Mouse (Mus musculus) liver, embryonic 15.5 days (tissue): ENCODE measurements at regions not wholly inside any gene's neighbourhood (a gene's known extent, or its start where the extent isn't known, plus 50 kb on each side); places are given as distances from the start of the nearest gene placed in this dataset.

Experiments
- ATAC-seq: fragments of 200-750 bp; cut with Nextera tagmentation; 2 replicates; pipeline ENCODE4 v1.8.0; 2017; ENCODE audit warnings: moderate number of reproducible peaks, mild to moderate bottlenecking, moderate library complexity; ENCODE audit not compliant: insufficient read depth
- H3K27ac ChIP-seq: fragments of 300-500 bp; sonication (generic); replicated peaks from 2 replicates; pipeline ENCODE4 v1.5.1; 2015; ENCODE audit warnings: mild to moderate bottlenecking, inconsistent platforms
- H3K27me3 ChIP-seq: fragments of 300-500 bp; sonication (generic); 2 replicates; pipeline ENCODE4 v1.6.1; 2015; ENCODE audit warnings: mild to moderate bottlenecking, inconsistent platforms
- H3K36me3 ChIP-seq: fragments of 300-500 bp; sonication (generic); replicated peaks from 2 replicates; pipeline ENCODE4 v1.6.1; 2015; ENCODE audit warnings: moderate library complexity, mild to moderate bottlenecking, inconsistent platforms
- H3K4me1 ChIP-seq: fragments of 300-500 bp; sonication (generic); replicated peaks from 2 replicates; pipeline ENCODE4 v1.6.1; 2015; ENCODE audit warnings: inconsistent platforms
- H3K4me2 ChIP-seq: fragments of 300-500 bp; sonication (generic); 2 replicates; pipeline ENCODE4 v1.6.1; 2015; ENCODE audit warnings: moderate library complexity, mild to moderate bottlenecking, inconsistent platforms
- H3K4me3 ChIP-seq: fragments of 300-500 bp; sonication (generic); replicated peaks from 2 replicates; pipeline ENCODE4 v1.5.1; 2015; ENCODE audit warnings: mild to moderate bottlenecking, inconsistent platforms
- H3K9ac ChIP-seq: fragments of 300-500 bp; sonication (generic); 2 replicates; pipeline ENCODE4 v1.6.1; 2015; ENCODE audit warnings: moderate library complexity, mild to moderate bottlenecking, inconsistent platforms
- H3K9me3 ChIP-seq: fragments of 300-500 bp; sonication (generic); replicated peaks from 2 replicates; pipeline ENCODE4 v1.6.1; 2016; ENCODE audit warnings: inconsistent platforms
- WGBS: fragments of 180-500 bp; shearing (Covaris S2); methylation state at CpG from one replicate; pipeline ENCODE4 v1.1.7; 2015; ENCODE audit warnings: mixed read lengths; ENCODE audit not compliant: insufficient replicate concordance; 5-methylcytosine and 5-hydroxymethylcytosine counted together

- Histone ChIP-seq H3K4me3 (no peak overlapping the region), H3K27ac (no peak overlapping the region), H3K9me3 (no peaks in the 10 kb centered on the region), H3K27me3 (no peaks in the 10 kb centered on the region), H3K4me2 (no peak overlapping the region), H3K36me3 (no peaks in the 10 kb centered on the region), H3K4me1 (no peaks in the 10 kb centered on the region), H3K9ac (no peak overlapping the region)
- no peak for ATAC-seq
- WGBS: 55% methylated on average over 3 of the region's 3 CpGs
These were observed 305.9 kb upstream of the Pbx1 start for GRCm38 (mm10) chr1:168738005-168738404.

DNA sequence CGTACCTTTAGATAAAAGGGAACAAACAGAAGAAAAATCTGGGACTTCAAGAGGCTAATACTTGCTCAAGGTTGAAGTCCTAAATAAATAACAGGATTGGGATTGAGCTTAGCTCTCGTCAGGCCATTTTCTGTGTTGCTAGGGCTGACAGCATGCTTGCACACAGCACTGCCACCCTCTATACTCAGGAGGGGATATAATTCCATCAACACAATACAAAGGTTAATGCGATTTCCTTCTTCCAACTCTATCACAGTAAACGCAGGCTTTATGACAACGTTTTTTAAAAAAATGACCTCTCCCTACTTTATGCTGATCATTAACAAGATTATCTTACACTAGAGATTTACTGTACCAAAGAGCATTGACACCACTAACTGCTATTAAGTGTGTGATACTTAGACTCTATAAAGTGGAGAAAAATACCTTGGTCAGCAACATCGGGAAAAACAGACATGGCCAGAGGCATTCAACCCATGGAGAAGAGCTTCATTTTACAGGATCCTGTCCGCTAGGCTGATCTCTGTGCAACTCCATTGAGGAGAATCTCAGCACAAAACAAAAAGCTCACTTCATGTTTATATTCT, 305.3 kb upstream of the Pbx1 start:
- Histone ChIP-seq H3K4me1 (no peaks in the 10 kb centered on the region), H3K4me3 (no peak overlapping the region), H3K27me3 (no peaks in the 10 kb centered on the region), H3K4me2 (no peak overlapping the region), H3K9me3 (no peaks in the 10 kb centered on the region), H3K36me3 (no peaks in the 10 kb centered on the region), H3K27ac (no peak overlapping the region), H3K9ac (no peak overlapping the region)
- no peak for ATAC-seq
- 63% methylated on average over 7 of the region's 7 CpGs for WGBS

- H3K27ac ChIP-seq: no peak overlapping the region
- no peaks in the 10 kb centered on the region for H3K36me3 ChIP-seq
- H3K4me2 ChIP-seq: no peak overlapping the region
- WGBS: 65% methylated on average over 5 of the region's 5 CpGs
- H3K4me3 ChIP-seq: no peak overlapping the region
- no peaks in the 10 kb centered on the region for H3K4me1 ChIP-seq
- H3K27me3 ChIP-seq: no peaks in the 10 kb centered on the region
- H3K9me3 ChIP-seq: no peaks in the 10 kb centered on the region
- ATAC-seq: no peak
- no peak overlapping the region for H3K9ac ChIP-seq
These were observed 301.0 kb upstream of the Pbx1 start for GRCm38 (mm10) chr1:168733066-168733465.

GRCm38 (mm10) chr1:168709836-168710235, 277.8 kb upstream of the Pbx1 start:
- Histone ChIP-seq H3K9ac (no peak overlapping the region), H3K36me3 (no peaks in the 10 kb centered on the region), H3K4me3 (no peak overlapping the region), H3K27me3 (no peaks in the 10 kb centered on the region), H3K4me1 (no peaks in the 10 kb centered on the region), H3K9me3 (no peaks in the 10 kb centered on the region), H3K27ac (no peak overlapping the region), H3K4me2 (no peak overlapping the region)
- 44% methylated on average over 2 of the region's 2 CpGs for WGBS
- ATAC-seq: no peak

DNA sequence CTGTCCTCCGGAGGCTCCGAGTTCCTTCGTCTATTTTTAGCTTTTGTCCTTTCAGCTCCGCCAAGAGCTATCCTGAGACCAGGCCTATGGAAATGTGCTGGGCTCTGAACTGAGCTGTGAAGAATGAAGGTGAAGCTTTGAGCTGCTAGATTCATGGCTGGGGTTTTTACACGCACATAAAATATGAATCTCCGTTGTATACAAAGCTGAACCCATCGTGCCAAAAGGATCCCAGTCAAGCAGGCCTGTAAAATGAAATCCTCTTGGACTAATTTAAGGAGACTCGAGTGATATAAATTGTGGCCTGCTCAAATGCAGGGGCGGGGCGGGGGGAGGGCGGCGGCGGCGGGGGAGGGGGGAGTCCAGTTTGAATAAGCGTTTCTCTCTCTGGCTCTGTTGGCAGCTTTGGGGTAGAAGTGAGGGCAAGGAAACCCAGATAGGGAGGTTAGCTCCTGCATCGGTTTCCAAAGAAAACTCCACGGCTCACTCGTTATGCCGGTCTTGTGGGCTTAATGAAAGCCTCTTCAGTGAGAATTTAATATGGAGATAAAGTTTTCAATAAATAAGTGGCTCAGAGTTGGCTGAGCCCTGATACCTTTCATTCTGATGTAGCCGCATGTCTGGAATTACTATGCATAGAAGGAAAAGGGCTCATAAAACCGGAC, 277.1 kb upstream of the Pbx1 start:
- no peak for ATAC-seq
- WGBS: 46% methylated on average over 21 of the region's 21 CpGs
- Histone ChIP-seq H3K27me3 (no peaks in the 10 kb centered on the region), H3K36me3 (no peaks in the 10 kb centered on the region), H3K4me1 (no peaks in the 10 kb centered on the region), H3K4me3 (no peak overlapping the region), H3K27ac (no peak overlapping the region), H3K9me3 (no peaks in the 10 kb centered on the region), H3K9ac (no peak overlapping the region), H3K4me2 (0 out of 2 replicates have a peak overlapping the region, but pooled peaks have one; percentile 3)

DNA sequence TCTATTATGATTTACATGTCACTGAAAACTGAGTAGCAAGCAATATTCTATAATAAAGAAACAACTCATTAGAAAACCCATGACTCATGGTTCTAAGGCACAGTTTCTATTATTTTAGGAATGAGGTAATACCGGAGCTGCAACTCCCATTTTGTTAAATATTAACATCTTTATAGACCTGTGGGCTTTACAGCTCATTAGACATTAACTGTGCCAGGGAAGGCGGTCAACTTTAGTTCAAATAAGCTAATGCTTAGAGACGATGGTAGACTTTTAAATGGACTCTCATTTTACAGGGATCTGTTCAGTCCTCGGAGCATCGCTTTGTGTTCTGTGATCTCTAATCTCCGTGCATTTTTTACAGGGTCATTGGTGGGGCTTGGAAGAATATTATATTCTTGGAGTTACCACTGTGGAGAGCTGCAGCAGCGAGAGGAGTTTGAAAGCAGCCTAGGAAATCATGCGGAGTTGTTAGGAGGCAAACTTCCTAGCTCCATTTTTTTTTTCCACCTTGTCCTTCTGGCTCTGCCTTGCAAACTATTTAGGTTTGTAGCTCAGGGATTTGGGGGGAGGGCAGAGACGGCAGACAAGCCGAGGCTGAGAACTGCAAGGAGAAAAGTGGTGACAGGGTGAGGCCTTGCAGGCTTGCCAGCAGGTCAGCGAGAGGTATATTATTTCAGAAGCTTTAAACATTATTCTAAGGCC, 276.2 kb upstream of the Pbx1 start:
- ATAC-seq: no peak
- H3K27me3 ChIP-seq: no peaks in the 10 kb centered on the region
- WGBS: 49% methylated on average over 11 of the region's 11 CpGs
- H3K36me3 ChIP-seq: no peaks in the 10 kb centered on the region
- no peak overlapping the region for H3K4me3 ChIP-seq
- H3K9ac ChIP-seq: no peak overlapping the region
- no peaks in the 10 kb centered on the region for H3K4me1 ChIP-seq
- H3K4me2 ChIP-seq: peak overlapping the region; percentile 29
- H3K9me3 ChIP-seq: no peaks in the 10 kb centered on the region
- no peak overlapping the region for H3K27ac ChIP-seq

DNA sequence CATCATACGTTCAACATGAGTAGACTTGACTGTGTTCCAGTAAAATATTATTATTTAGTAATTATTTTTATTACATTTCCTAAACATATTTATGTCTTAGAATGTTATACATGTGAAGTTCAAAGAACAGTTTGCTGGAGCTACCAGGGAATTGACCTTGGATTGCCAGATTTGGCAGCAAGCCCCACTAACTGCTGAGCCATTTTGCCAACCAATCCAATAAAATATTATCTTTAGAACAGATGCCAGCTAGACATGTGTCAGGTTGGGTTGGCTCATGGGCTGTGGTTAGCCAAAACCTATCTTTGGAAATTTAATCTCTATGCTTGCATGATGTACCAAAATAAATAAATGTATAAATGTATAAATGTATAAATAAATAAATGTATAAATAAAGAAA, 265.3 kb upstream of the Pbx1 start:
- Histone ChIP-seq H3K9me3 (no peaks in the 10 kb centered on the region), H3K4me3 (no peak overlapping the region), H3K9ac (no peak overlapping the region), H3K27me3 (no peaks in the 10 kb centered on the region), H3K27ac (no peak overlapping the region), H3K4me2 (no peak overlapping the region), H3K36me3 (no peaks in the 10 kb centered on the region), H3K4me1 (no peaks in the 10 kb centered on the region)
- 46% methylated on average over 1 of the region's 1 CpGs for WGBS
- ATAC-seq: no peak

DNA sequence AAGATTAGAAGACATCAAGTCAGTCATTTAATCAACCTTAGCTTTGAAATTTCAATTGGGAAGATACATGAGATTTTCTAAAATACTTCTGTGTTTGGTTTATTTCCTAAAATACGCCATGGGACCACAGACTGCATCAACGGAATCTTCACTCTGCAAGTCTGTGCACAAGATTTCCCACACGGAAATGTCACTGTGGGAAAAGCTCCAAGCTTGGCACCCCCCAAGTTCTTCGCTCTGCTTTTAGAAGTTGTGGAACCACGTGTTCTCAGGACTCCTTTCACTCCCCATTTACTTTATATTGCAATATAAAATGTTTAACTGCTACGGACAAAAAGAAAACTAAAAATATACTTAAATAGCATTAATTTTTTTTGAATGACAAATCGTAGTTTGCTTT, 254.8 kb upstream of the Pbx1 start:
- Histone ChIP-seq H3K4me3 (no peak overlapping the region), H3K36me3 (no peaks in the 10 kb centered on the region)
- 57% methylated on average over 7 of the region's 7 CpGs for WGBS

GRCm38 (mm10) chr1:168685147-168685546, 253.1 kb upstream of the Pbx1 start:
- Histone ChIP-seq H3K4me2 (no peak overlapping the region), H3K27ac (no peak overlapping the region), H3K4me3 (no peak overlapping the region), H3K9me3 (no peaks in the 10 kb centered on the region), H3K36me3 (no peaks in the 10 kb centered on the region), H3K9ac (no peak overlapping the region), H3K4me1 (no peaks in the 10 kb centered on the region), H3K27me3 (no peaks in the 10 kb centered on the region)
- 44% methylated on average over 2 of the region's 2 CpGs for WGBS
- ATAC-seq: no peak

More for the DNA sequence above, 254.8 kb upstream of the Pbx1 start:
- H3K9ac ChIP-seq: no peak overlapping the region
- H3K27me3 ChIP-seq: no peaks in the 10 kb centered on the region
- no peak overlapping the region for H3K27ac ChIP-seq
- no peak for ATAC-seq
- no peak overlapping the region for H3K4me2 ChIP-seq
- no peaks in the 10 kb centered on the region for H3K4me1 ChIP-seq
- H3K9me3 ChIP-seq: no peaks in the 10 kb centered on the region

- WGBS: 65% methylated on average over 6 of the region's 6 CpGs
- no peak for ATAC-seq
These were observed 249.8 kb upstream of the Pbx1 start for GRCm38 (mm10) chr1:168681685-168682491.

GRCm38 (mm10) chr1:168680674-168681073, 248.6 kb upstream of the Pbx1 start:
- no peak for ATAC-seq
- H3K4me3 ChIP-seq: no peak overlapping the region

More at GRCm38 (mm10) chr1:168681685-168682491, 249.8 kb upstream of the Pbx1 start:
- no peak overlapping the region for H3K4me2 ChIP-seq
- no peak overlapping the region for H3K4me3 ChIP-seq
- no peaks in the 10 kb centered on the region for H3K9me3 ChIP-seq
- no peaks in the 10 kb centered on the region for H3K4me1 ChIP-seq
- H3K27ac ChIP-seq: no peak overlapping the region
- H3K9ac ChIP-seq: no peak overlapping the region
- no peaks in the 10 kb centered on the region for H3K27me3 ChIP-seq
- no peaks in the 10 kb centered on the region for H3K36me3 ChIP-seq

More at GRCm38 (mm10) chr1:168680674-168681073, 248.6 kb upstream of the Pbx1 start:
- Histone ChIP-seq H3K9me3 (no peaks in the 10 kb centered on the region), H3K4me1 (no peaks in the 10 kb centered on the region), H3K4me2 (no peak overlapping the region), H3K9ac (no peak overlapping the region), H3K36me3 (no peaks in the 10 kb centered on the region), H3K27me3 (no peaks in the 10 kb centered on the region), H3K27ac (no peak overlapping the region)
- WGBS: 45% methylated on average over 3 of the region's 3 CpGs
